Mouse (Mus musculus): Measurements from ENCODE around the gene Amotl1. TPM values are rescaled to one million over a fixed set of nuclear protein-coding genes. Genes with fewer than 3 reads are reported as not detected.

Gene Amotl1
- polyA plus RNA-seq, 1 experiment from 2014 or later: 7.9 TPM

DNA sequence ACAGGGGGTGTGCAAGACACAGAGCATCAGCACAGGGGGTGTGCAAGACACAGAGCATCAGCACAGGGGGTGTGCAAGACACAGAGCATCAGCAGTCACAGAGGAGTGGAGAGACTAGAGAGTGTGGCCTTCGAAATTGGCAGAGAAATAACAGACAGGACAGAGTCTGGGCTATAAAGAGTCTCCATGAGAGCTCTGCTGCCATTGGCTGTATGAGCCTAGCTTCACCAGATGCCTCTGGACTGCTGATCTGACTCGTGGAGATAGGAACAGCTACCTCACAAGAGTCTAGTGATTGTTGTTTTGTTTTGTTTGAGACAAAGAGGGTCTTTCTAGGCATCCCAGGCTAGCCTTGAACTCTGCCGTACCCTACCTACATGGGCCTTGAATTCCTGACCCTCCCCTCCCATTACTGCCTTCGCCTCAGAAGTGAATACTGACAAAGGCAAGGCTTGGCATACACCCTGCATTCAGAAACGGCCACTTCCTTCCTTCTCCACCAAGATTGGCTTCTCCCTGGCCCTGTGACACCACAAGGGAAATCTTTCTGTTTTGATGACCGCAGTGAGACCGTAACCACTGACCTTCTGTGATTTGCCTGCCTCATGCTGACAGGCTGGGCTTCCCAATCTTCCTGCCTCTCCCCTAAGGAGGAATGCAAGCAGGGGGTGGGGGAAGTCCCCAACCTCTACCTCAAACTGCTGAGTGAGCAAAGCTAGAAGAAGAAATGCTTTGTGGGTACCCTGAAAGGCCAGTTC is 3.4 kb downstream of the Amotl1 start:
- DNase-seq (ENCODE audit: low spot score): no peak

DNA sequence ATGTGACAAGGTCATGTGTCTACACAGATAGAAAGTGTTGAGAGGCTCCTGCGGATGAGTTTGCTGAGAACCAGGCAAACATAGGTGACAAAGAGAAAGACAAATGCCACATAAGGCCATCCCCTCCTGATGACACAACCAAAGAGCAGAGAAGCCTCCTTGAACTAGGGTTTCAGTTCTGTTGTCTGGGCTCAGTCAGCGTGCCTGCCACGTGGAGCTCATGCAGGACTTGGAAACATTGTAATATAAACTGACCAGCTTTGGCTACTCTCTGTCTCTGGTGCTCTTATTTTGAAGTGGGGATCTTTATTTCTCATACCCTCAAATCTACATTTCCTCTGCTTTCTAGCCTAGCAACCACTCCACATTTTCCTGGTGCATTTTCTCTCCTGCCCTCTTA is 8.6 kb downstream of the Amotl1 start:
- DNase-seq (ENCODE audit: low spot score): no peak

DNA sequence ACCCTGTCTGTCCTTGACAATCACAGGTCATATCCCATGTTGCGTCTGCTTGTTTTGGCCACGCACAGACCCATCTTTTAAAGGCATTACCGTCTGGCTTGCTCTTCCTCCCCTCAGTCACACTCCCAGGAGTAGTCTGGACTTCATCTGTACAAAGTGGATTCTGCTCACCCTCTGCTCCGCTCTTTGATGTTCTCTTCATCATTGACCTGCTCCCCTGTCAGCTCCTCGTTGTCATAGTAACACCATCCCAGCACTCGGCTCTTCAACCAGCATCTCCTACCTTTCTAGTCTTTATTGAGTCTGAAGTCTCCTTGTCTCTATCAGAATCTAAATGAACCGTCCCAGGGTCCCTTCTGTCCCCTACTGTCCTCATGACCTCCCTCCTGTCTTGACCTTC is 9.3 kb downstream of the Amotl1 start:
- DNase-seq (ENCODE audit: low spot score): no peak

DNA sequence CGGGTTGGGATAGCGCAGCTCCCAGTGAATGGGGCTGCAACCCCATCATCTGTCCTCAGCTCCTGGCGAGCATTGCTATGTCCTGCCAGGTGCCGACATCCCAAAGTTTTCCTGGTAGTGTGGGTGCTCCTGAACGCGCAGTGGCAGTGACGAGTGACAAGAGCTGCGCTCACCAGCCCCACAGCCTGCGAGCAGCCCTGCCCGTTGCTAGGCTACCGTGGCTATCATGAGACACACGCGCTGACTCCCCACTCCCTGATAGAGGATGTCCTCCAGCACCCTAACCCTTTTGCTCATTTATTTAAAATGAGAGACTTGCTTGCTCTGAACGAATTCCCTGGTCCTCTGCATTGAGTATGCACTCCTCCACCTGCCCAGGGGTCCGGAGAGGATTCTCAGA is 10.7 kb downstream of the Amotl1 start:
- DNase-seq (ENCODE audit: low spot score): no peak

DNA sequence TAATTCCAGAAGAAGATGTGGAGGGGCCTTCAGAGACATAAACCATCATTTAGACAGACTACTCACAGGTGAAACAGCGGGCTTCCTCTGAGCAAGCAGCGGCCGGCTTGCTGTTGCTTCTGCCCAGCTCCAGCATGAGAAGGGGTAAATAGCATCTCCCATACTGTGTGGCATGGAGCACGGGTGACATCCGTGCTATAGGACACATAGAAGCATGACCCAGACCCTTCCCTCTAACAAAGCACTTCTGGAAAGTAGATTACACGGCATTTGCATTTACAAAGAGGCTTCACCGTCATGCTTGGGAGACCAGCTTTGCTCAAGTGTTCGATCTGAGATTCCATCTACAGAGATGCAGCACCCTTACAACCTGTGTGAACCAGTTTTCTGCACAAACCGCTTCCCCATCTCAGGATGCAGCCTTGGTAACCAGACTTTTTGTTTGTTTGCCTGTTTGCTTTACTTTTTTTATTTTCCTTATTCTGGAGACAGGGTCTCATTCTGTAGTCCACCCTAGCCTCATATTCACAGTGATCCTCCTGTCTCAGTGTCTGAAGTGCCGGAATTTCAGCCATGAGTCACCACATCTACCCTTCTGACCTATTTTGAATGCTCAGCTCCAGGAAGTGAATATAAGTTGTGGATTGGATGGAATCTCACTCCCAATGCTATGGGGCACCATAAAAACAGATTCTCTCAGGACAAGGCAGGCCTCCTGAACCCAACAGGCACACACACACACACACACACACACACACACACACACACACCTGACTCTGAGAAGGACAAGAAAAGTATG is 12.3 kb downstream of the Amotl1 start:
- no peak for DNase-seq (ENCODE audit: low spot score)

DNA sequence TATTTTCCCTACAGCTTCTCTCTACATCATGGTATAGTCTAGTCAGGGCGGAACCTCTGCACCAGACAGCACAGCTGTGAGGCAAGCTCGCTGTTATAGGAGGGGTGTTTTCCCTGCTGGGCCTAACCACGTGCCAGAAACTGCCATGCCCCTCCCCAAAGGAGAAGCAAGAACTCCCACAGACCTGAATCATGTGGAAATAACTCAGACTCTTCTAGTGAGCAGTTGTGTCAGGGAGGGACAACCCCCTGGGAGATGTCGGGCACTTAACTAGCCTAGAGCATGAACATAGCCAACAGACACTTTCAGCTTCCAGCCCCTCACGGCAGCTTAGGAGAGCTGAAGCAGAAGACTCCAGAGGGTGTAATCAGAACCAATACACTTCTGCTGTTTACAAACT is 13.1 kb downstream of the Amotl1 start:
- DNase-seq (ENCODE audit: low spot score): no peak

DNA sequence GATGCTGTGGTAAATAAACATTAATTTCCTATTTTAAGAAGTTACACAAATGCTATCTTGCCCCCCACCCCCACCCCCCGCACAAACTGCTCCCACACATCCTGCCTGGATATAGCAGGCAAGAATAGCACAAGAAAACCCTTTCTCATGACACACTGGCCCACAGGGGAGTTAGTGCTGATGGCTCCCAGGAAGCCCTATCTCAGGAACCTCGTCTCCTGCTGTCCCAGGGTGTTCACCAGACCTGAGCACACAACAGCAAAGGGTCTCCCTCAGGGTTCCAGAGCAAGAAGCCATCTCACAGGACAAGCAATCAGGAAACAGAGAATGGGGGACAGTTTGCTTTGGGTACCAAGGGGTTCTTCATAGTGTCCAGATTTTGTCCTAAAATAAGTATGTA is 17.3 kb downstream of the Amotl1 start:
- no peak for DNase-seq (ENCODE audit: low spot score)

DNA sequence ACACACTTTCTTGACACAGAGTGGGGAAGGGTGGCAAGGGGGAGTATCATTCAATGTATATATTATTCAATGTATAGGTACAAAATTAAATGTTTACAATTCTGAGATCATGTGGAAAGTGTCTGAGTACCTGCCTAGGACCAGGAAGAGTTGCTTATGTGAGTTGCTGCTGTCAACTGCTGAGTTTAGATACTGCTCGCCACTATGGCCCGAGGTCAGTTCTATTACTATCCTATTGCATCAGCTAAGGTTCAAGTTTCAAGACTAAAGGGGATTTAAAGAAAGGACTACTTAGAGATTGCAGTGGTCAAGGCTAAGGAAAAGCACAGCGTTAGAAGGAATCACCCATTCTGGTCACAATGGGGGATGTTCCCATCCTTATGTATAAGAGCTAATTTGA is 18.9 kb downstream of the Amotl1 start:
- no peak for DNase-seq (ENCODE audit: low spot score)

DNA sequence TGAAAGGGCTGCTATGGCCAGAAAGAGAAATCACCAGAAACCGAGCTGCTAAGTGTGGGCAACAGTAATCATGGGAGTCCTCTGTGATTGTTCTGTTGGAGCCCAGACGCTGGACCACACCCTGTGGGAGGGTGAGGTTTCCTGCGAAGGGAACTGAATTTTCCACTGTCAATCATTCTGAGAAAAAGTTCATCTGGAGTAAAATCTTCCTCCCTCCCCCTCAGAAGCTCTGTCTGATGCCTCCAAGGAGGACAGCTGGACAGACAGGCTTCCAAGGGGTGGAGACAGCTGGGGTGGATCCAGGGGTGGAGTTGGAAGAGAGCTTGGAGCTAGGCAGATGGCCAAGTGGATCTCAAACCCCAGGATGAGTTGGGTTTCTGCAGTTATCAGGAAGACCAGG is 19.8 kb downstream of the Amotl1 start:
- DNase-seq (ENCODE audit: low spot score): no peak

DNA sequence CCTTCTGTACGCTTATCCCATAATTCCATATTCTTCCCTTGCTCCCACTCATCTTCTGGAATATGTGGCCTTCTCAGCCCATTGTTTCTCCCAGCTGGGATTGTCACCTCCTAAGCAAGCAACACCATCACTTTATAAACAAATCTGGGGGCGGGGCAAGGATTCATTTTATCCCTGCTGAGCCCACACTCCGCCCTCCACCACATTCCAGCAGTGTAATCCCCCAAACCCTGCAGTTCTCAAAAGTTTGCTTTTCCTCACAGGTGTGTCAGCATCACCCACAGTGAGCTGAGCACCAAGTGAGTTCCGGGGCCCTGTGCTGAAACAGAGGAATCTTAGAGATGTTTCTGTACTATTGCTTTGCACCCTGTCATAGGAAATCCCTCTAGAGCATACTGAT is 20.9 kb downstream of the Amotl1 start:
- no peak for DNase-seq (ENCODE audit: low spot score)

DNA sequence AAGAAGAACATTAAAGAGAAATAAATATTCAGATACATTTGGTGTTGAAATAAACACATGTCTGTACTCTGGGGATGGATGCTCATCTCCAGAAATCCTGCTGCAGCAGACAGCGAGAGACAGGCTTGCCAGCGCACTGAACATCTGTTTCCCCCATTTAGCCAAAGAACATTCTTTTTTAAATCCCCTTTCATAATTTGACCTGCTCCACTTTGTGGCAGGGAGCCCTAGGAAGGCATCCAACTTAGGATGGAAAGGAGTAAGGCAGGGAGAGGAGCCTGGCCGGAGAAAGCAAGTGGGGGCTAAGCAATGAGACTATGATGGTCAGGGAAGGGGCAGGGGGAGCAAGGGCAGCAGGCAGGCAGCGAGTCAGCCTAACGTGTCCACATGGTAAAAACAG is 21.6 kb downstream of the Amotl1 start:
- DNase-seq (ENCODE audit: low spot score): no peak

DNA sequence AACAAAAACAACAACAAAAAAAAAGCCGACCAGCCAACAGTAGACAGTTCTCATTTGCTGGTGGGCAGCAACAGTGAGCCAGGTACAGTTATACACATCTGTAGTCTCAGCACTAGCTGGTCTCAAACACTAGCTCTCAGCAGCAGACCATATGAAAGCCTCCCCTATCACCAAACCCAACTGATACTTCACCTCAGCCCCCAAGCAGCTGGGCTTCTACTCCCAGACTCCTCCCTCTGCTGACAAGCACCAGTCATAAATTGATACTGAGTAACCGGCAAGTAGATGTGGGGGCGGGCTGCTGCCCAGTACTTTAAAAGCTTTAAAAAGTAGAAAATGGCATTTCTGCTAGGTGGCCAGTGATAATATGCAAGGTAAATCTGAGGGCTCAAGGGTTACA is 22.0 kb downstream of the Amotl1 start:
- no peak for DNase-seq (ENCODE audit: low spot score)

DNA sequence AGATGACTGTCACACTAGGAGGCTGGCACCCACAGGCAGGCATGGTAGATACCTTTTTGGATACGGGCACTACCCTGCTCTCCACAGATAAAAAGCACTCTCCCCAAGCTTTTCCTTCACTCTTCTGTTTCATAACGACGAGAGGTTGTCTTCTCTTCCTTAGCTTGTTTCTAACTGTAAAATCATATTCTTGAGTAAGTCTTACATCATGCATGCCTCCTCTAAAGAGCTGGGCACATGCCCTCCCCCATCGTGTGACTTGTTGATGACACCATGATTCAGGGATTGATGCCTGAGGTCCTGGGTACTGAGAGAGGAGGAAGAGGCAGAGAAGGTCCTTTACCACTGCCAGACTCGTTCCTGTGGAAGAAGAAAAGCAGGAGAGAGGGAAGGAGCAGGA is 24.7 kb downstream of the Amotl1 start:
- no peak for DNase-seq (ENCODE audit: low spot score)

DNA sequence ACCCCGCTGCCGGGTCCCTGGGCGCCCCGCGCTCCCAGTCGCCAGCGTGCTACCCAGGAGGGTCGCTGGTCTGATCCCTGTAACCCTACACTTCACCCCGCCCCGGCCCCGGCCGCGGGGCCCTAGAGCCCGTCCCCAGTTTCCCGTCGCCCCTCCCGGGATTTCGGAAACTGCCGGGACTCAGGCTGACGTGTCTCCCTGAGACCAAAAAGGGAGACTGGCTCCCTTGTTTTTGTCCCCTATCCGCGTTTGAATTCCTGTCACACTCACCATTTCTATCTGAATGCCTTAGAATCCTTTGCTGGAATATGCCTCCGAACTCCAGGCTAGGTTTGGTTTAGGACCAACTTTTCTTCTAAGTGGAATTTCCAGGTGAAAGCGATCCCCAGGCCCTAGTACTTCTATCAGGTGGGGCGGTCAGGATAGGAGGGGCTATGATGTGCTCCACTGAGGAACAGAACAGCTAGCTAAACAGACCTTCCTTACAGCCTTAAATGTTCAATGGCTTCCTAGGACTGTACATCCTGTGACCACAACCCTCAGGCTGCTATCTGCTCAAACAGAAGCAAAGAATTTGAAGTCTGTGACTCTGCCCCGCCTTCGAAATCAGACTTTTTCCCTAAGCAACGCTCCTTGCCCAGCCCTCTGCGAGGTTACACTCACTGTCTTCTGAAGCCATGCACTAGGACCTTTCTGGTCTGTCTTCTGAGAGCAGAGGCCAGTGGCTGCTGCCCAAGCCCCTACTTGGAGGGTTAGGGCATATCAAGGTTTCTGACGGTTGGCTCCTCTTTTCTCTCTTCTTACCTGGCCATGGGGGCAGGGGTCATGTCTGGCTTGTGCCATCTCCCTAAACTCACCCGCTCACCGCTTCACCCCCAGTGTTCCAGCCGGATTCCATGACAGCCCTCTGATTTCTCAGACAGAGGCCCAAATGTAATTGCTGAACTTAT is 29.6 kb downstream of the Amotl1 start:
- DNase-seq (ENCODE audit: low spot score): no peak

DNA sequence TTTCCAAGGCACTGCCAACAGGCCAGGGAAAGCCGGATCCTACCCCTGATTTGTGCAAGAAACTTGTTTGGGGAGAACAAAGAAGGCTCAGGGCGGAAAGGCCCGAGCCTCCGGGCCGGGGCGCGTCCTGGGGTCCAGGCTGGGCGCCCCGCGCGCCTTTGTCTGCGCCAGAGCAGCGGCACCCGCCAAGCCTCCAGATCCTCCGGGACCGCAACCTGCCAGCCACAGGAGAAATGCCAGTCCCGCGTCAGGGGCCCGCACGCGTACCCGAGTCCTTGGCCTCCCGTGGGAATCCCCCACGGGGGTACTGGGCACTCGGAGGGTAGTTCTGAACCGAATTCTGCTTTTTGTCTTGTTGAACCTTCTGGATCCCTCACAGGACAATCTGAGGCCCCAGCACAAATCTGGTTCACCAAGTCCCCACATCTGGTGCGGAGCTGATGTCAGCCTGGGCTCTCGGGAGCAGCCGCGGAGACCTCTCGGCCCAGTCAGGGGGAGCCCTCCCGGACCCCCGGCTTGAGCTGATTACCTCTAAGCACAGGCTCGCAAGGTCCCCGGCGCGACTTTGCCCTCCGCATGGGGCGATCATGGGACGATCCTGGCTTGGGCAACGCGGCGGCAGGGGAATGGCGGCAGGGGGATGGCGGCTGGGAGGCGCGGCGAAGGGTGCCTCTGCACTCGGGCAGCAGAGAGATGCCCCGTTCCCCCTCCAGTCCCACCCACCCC is 30.5 kb downstream of the Amotl1 start:
- no peak for DNase-seq (ENCODE audit: low spot score)

DNA sequence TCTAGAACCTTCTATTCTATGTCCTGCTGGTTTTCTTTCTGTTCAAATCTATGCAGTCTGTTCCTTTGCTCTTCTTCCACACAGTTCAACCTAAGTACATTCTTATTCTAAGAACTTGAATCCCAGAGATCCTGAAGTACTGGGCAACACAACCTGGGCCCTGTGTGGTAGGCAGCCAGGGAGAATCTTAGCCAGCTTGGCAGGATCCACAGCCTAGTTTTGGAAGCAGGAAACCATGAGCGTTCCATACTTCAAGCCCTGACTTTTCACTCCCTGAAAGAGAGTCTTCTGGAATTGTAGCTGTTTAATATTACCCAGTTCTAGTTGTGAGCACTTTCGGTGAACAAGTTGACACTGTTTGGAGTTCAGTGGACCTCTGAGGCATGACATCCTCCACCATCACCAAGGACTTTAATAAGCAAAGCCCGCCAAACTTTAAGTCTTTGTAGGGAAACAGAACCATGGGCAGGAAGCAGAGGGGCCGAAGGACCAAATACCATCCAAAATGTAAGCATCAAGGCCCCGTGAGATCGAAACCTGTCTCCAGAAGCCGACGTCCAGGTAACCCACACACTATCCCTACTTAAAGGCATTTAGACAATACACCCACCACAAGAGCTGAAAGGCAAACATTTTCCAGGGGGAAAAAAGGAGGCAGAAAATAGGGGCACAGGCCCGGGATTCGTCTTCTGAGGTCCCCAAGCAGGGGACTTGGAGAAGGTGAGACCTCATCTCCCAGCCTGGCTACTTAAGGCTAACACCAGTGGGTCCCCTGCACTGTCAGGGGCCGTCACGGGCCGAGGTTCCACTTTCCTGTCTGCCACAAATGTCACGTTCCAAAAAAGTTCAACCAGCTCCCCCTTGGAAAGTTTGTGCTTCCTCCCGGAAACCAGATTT is 31.3 kb downstream of the Amotl1 start:
- DNase-seq (ENCODE audit: low spot score): no peak

DNA sequence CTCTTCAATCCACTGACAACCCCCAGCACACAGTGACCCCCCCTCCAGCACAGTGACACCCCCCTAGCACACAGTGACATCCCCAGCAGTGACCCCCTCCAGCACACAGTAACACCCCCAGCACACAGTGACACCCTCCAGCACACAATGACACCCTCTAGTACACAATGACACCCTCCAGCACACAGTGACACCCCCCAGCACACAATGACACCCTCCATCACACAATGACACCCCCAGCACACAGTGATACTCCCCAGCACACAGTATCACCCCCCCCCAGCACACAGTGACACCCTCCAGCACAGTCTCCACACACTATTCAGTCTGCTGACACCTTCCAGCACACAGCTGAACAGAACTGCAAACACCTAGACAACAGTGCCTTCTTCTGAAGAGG is 32.3 kb downstream of the Amotl1 start:
- no peak for DNase-seq (ENCODE audit: low spot score)

DNA sequence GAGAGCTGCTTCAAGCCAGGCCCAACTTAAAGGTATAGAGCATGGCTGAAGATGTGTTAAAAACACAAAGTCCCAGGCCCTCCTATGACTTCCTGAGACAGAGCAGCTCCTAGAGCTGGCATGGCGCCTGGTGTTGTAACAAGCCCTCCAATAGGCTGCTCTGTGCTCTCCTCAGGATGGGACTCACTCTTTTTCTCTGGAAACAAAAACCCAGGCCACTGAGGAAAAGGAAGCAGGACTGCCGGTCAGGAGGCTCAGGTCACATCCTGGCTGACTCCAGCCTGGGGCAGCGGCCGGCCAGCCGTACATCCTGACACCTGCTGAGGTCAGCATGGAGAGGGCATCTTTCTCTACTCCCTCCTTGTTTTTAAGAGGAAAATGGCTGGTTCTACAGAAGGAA is 36.3 kb downstream of the Amotl1 start:
- DNase-seq (ENCODE audit: low spot score): no peak

DNA sequence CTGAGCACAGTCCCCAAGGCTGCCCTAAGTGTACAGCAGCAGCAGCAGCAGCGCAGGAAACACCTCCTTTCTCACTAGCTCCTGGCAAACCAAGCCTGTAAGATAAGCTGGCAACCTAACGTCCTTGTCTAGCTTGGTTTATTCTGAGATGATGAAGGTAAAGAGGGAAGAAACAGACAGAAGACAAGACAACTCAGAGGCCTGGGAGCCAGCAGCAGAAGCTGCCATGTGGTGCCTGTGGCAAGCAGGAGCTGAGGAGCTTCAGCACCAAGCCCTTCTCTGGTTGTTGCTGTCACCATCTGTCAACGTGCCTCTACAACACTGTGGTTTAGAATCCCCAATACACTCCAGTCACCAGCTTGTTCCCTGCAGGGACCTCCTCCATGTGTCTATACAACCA is 37.4 kb downstream of the Amotl1 start:
- no peak for DNase-seq (ENCODE audit: low spot score)

DNA sequence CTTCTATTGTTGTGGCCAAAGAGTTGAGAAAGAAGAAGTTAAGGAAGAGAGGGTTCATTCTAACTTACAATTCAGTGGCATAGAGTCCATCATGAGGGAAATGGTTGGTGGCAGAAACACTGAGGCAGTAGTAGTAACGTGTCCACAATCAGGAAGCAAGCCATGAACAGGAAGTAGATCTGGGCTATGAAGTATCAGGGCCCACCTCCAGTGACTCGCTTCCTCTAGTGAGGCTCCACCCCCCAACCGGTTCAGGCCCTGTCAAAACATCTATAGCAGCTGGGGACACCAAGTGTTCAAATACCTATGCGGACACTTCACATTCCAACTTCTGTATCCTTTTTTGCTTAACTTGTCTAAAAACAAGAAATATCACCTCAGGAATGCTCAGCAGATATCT is 38.9 kb downstream of the Amotl1 start:
- no peak for DNase-seq (ENCODE audit: low spot score)

Measured in thymus, postnatal 0 days (tissue).